Mouse (Mus musculus) forebrain, embryonic 11.5 days (tissue): ENCODE data around the gene Zbed3. TPM values are rescaled to one million over a fixed set of nuclear protein-coding genes. Genes with fewer than 3 reads are reported as not detected.
"Not testable (repeated sequence)": the region's sequence is repeated elsewhere in the genome, so short reads cannot be mapped to it uniquely, and the experiment has no call there.

ENCODE experiments used
- ATAC-seq: fragments of 200-750 bp; cut with Nextera tagmentation; replicated peaks from 2 replicates; pipeline ENCODE4 v1.8.0; 2017; ENCODE audit warnings: moderate TSS enrichment; ENCODE audit not compliant: low FRiP score
- DNase-seq: peaks from one replicate; pipeline ENCODE4 v3.0.0-alpha.2; 2017; ENCODE audit warnings: low spot score
- H3K27ac ChIP-seq: fragments of 300-500 bp; sonication (generic); 2 replicates; pipeline ENCODE4 v1.5.1; 2014; ENCODE audit warnings: low read depth, low read length
- H3K27me3 ChIP-seq: fragments of 300-500 bp; sonication (generic); 2 replicates; pipeline ENCODE4 v1.6.1; 2014; ENCODE audit warnings: mild to moderate bottlenecking, low read length, mixed read lengths; ENCODE audit not compliant: control insufficient read depth, insufficient read depth
- H3K36me3 ChIP-seq: fragments of 300-500 bp; sonication (generic); 2 replicates; pipeline ENCODE4 v1.6.1; 2014; ENCODE audit warnings: mild to moderate bottlenecking, low read length, moderate library complexity, mixed read lengths; ENCODE audit not compliant: control insufficient read depth, insufficient read depth
- H3K4me1 ChIP-seq: fragments of 300-500 bp; sonication (generic); replicated peaks from 2 replicates; pipeline ENCODE4 v1.6.1; 2014; ENCODE audit warnings: low read length, mixed read lengths; ENCODE audit not compliant: control insufficient read depth, insufficient read depth
- H3K4me2 ChIP-seq: fragments of 300-500 bp; sonication (generic); 2 replicates; pipeline ENCODE4 v1.6.1; 2014; ENCODE audit warnings: low read depth, mild to moderate bottlenecking, low read length, moderate library complexity, mixed read lengths; ENCODE audit not compliant: severe bottlenecking
- H3K4me3 ChIP-seq: fragments of 300-500 bp; sonication (generic); 2 replicates; pipeline ENCODE4 v1.5.1; 2014; ENCODE audit warnings: low read depth, low read length
- H3K9ac ChIP-seq: fragments of 300-500 bp; sonication (generic); 2 replicates; pipeline ENCODE4 v1.6.1; 2014; ENCODE audit warnings: low read length
- H3K9me3 ChIP-seq: fragments of 300-500 bp; sonication (generic); 2 replicates; pipeline ENCODE4 v1.6.1; 2016; ENCODE audit warnings: low read length, mixed read lengths; ENCODE audit not compliant: control insufficient read depth
- WGBS: fragments of 180-500 bp; shearing (Covaris S2); extraction: QIAGEN DNeasy Blood & Tissue Kit; methylation state at CpG from one replicate; pipeline ENCODE4 v1.1.7; 2014; 5-methylcytosine and 5-hydroxymethylcytosine counted together
- polyA plus RNA-seq: library from polyadenylated mRNA; unstranded; fragments of >200 nt; fragmentation: Nextera tagmentation; extraction: Ambion mirVana; gene quantifications from 2 replicates; pipeline ENCODE4 v1.2.1, GENCODE M21; 2014

The Zbed3 gene
- polyA plus RNA-seq, 1 experiment from 2014 or later: 63.9 TPM

- 38% methylated on average over 8 of the region's 8 CpGs for WGBS
- Histone ChIP-seq H3K4me2 (no peak overlapping the region), H3K27ac (no peak overlapping the region), H3K36me3 (peaks cover 5% of the 10 kb centered on the region; the same call in 1 of the 2 replicates), H3K4me3 (no peak overlapping the region), H3K27me3 (no peaks in the 10 kb centered on the region), H3K4me1 (no peaks in the 10 kb centered on the region), H3K9me3 (no peaks in the 10 kb centered on the region; the same call in 1 of the 2 replicates), H3K9ac (no peak overlapping the region)
- 0 out of 2 replicates have a peak, but pooled peaks have one; percentile 44 for ATAC-seq
- DNase-seq: peak; percentile 89
Observed at GRCm38 (mm10) chr13:95347018-95347696, 23.7 kb downstream of the Zbed3 start.

DNA sequence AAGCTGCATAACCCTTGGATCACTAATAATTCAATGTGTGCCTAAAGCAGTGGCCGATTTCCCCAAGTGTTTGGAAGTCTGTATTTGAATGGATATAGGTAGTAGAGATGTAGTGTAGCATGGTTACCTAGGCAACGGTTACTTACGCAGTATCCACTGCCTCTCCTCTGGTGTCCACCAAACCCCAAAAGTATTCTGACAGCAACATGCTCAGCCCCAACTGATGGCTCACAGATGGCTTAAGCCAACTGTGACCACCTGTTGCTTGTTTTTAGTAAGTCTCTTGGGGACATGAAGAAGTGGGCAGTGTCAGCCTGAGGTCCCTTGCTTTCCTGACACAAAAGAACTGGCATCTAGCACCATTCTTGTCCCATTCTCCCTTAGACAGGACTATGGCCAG is 25.1 kb downstream of the Zbed3 start:
- no peak overlapping the region for H3K9ac ChIP-seq
- WGBS: 96% methylated on average over 3 of the region's 3 CpGs
- ATAC-seq: no peak
- H3K4me2 ChIP-seq: no peak overlapping the region
- H3K9me3 ChIP-seq: no peaks in the 10 kb centered on the region; the same call in 1 of the 2 replicates
- H3K27ac ChIP-seq: no peak overlapping the region
- no peaks in the 10 kb centered on the region for H3K27me3 ChIP-seq
- H3K36me3 ChIP-seq: peaks cover 5% of the 10 kb centered on the region; the same call in 1 of the 2 replicates
- H3K4me3 ChIP-seq: no peak overlapping the region
- DNase-seq: no peak
- no peaks in the 10 kb centered on the region for H3K4me1 ChIP-seq

DNA sequence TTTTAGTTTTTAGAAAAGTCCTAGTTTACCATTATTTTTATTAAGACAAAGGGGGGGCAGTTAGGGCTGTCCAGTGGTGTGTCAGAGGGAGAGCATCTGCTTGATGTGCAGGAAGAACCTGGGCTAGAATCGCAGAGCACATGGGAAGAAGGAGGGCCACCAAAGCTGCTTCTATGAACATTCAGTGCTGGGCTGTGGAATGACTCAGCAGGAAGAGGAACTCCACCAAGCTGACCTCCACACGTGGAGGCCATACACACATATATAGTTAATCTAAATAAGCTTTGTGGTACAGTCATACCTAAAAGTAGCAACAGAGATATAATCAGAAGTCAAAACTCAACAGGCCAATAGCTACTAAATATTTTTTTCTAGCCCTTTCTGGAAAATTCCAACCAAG is 34.8 kb downstream of the Zbed3 start:
- Histone ChIP-seq H3K4me2 (no peak overlapping the region), H3K36me3 (peaks cover 4% of the 10 kb centered on the region; the same call in 1 of the 2 replicates), H3K27ac (no peak overlapping the region), H3K9ac (no peak overlapping the region), H3K27me3 (no peaks in the 10 kb centered on the region), H3K9me3 (no peaks in the 10 kb centered on the region), H3K4me1 (no peaks in the 10 kb centered on the region), H3K4me3 (no peak overlapping the region)
- no peak for DNase-seq
- 91% methylated on average over 2 of the region's 2 CpGs for WGBS
- no peak for ATAC-seq

DNA sequence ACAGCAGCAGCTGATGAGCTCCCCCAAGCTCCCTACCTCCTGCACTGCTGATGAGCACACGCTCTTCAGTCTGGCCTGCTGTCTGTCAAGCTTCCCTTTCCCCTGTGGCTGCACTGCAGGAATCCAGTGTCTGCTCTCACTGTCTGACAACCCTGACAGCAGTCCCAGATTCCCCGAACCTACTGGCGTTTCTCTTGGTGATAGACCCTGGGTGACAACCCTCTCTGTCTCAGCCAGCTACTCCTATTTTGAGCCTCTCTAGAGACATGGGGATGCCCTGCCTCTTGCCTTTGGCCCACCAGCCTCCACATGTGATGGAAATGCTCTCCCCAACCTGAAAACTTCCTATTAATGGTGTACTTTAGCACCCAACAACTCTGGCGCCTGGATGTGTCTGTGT is 40.0 kb downstream of the Zbed3 start:
- ATAC-seq (no peak), DNase-seq (no peak)
- Histone ChIP-seq H3K9ac (no peak overlapping the region), H3K4me1 (no peaks in the 10 kb centered on the region), H3K27ac (no peak overlapping the region), H3K4me3 (no peak overlapping the region), H3K36me3 (peaks cover 4% of the 10 kb centered on the region; the same call in 1 of the 2 replicates), H3K4me2 (no peak overlapping the region), H3K27me3 (no peaks in the 10 kb centered on the region), H3K9me3 (no peaks in the 10 kb centered on the region)
- WGBS: 87% methylated on average over 4 of the region's 4 CpGs

DNA sequence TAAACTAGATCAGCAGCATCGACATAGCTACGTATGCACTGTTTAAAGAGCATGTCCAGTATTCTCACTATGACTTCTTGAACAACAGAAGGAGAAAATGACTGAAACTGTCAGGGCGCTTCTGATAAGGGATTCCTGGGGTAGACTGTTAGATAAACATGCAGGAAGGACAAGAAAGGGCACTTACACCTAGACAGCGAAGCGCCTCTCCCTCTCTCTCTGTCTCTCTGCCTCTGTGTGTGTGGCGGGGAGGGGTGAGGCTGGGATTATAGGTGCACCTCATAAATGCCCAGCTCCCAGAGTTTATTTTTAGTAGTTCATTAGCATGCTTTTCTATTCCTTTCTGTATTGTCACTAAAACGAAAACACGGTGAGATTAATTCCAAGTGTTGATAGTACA is 42.9 kb downstream of the Zbed3 start:
- peaks cover 12% of the 10 kb centered on the region; the same call in 1 of the 2 replicates for H3K36me3 ChIP-seq
- H3K4me1 ChIP-seq: no peaks in the 10 kb centered on the region
- H3K9ac ChIP-seq: no peak overlapping the region
- DNase-seq (no peak), ATAC-seq (no peak)
- WGBS: 93% methylated on average over 8 of the region's 8 CpGs
- no peaks in the 10 kb centered on the region for H3K9me3 ChIP-seq
- H3K4me2 ChIP-seq: no peak overlapping the region
- H3K27ac ChIP-seq: no peak overlapping the region
- no peaks in the 10 kb centered on the region for H3K27me3 ChIP-seq
- H3K4me3 ChIP-seq: no peak overlapping the region

- Histone ChIP-seq H3K4me2 (peak within 1 kb of the TSS; percentile 79), H3K36me3 (peaks cover 5% of the 10 kb centered on the region; the same call in 1 of the 2 replicates), H3K4me1 (peaks cover 7% of the 10 kb centered on the region; the same call in 1 of the 2 replicates), H3K9me3 (no peaks in the 10 kb centered on the region), H3K27me3 (no peaks in the 10 kb centered on the region), H3K9ac (peak within 1 kb of the TSS; percentile 89), H3K27ac (peak within 1 kb of the TSS; percentile 50), H3K4me3 (peak within 1 kb of the TSS; percentile 100)
- whole genome bisulfite sequencing: under 1% methylated on average over 84 of the region's 86 CpGs
- peak; percentile 89 for DNase-seq
- peak; percentile 96 for ATAC-seq
Observed at GRCm38 (mm10) chr13:95374701-95375553, 51.5 kb downstream of the Zbed3 start, which contains the start of gene Aggf1. Aggf1 (minus strand) TSS chr13:95375352.

DNA sequence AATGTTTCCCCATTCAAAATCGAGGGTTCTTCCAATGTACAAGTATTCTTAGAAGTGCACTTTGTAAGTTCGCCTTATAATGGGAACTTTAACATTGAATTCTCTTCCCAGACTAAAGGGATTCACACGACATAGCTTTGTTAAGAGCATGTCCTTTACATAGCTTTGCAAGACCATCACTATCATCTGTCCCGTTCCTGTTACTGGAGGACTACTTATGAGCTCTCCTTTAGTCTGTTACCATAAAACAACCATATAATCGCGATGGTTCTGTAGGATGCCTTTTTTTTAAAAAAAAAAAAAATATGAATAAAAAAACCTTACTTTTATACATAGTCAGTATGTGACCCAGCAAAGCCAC is 52.1 kb downstream of the Zbed3 start:
- peak; percentile 54 for ATAC-seq
- H3K9ac ChIP-seq: peak overlapping the region; percentile 89
- WGBS: 29% methylated on average over 6 of the region's 6 CpGs

DNA sequence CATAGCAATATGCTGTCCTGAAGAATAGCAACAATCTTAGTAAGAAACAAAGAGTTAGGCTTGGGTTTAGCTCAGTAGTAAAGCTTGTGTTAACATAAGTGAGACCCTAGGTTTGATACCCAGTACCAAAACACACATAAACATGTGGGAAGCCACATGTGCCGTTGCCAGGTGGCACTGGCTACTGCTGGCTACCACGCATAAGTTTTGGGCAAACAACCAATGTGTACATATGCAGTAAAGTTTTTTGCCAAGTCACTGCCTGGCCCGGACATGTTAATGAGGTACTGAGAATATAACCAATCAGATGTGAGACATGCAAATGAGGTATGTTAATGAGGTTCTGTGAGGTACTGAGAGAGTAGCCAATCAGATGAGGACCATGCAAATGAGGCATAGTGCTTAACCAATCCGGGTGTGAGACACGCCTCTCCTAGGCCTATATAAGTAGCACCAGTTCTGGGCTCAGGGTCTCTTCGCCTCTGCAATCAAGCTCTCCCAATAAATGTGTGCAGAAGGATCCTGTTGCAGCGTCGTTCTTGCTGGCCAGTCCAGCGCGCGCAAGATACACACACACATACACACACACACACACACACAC is 53.4 kb downstream of the Zbed3 start:
- H3K9ac ChIP-seq, ATAC-seq, H3K4me2 ChIP-seq, H3K27me3 ChIP-seq, H3K36me3 ChIP-seq, H3K27ac ChIP-seq, DNase-seq, H3K9me3 ChIP-seq, H3K4me1 ChIP-seq, H3K4me3 ChIP-seq: not testable (repeated sequence)
- WGBS: 94% methylated on average over 11 of the region's 11 CpGs

More for the DNA sequence above, 52.1 kb downstream of the Zbed3 start:
- H3K27me3 ChIP-seq: no peaks in the 10 kb centered on the region
- H3K27ac ChIP-seq: no peak overlapping the region
- no peak for DNase-seq
- no peaks in the 10 kb centered on the region for H3K9me3 ChIP-seq
- H3K36me3 ChIP-seq: peaks cover under 1% of the 10 kb centered on the region; the same call in 1 of the 2 replicates
- H3K4me3 ChIP-seq: peak overlapping the region; percentile 100
- peak overlapping the region; percentile 59 for H3K4me2 ChIP-seq
- H3K4me1 ChIP-seq: peaks cover 7% of the 10 kb centered on the region; the same call in 1 of the 2 replicates
